Mouse (Mus musculus) heart, postnatal 0 days (tissue): ENCODE data around the gene Aox2. TPM values are rescaled to one million over a fixed set of nuclear protein-coding genes. Genes with fewer than 3 reads are reported as not detected.
A peak's percentile ranks its signal among the peaks of the same experiment; 100 is the strongest.

ENCODE experiments used
- ATAC-seq: fragments of 200-750 bp; cut with Nextera tagmentation; 2 replicates; pipeline ENCODE4 v1.8.0; 2017; ENCODE audit warnings: low read depth, moderate number of reproducible peaks, moderate library complexity; ENCODE audit not compliant: insufficient read depth
- DNase-seq: peaks from one replicate; pipeline ENCODE4 v3.0.0-alpha.2; 2016; ENCODE audit warnings: low spot score
- H3K27ac ChIP-seq: fragments of 300-500 bp; sonication (generic); 2 replicates; pipeline ENCODE4 v1.5.1; 2014; ENCODE audit warnings: low read depth, mild to moderate bottlenecking
- H3K27me3 ChIP-seq: fragments of 300-500 bp; sonication (generic); 2 replicates; pipeline ENCODE4 v1.6.1; 2014; ENCODE audit warnings: low read length, mixed read lengths; ENCODE audit not compliant: control insufficient read depth, insufficient read depth
- H3K36me3 ChIP-seq: fragments of 300-500 bp; sonication (generic); replicated peaks from 2 replicates; pipeline ENCODE4 v1.6.1; 2014; ENCODE audit warnings: low read length, mixed read lengths; ENCODE audit not compliant: control insufficient read depth, insufficient read depth
- H3K4me1 ChIP-seq: fragments of 300-500 bp; sonication (generic); 2 replicates; pipeline ENCODE4 v1.6.1; 2014; ENCODE audit warnings: antibody characterized with exemption; ENCODE audit not compliant: control insufficient read depth, insufficient read depth
- H3K4me2 ChIP-seq: fragments of 300-500 bp; sonication (generic); 2 replicates; pipeline ENCODE4 v1.6.1; 2014; ENCODE audit warnings: low read depth, mild to moderate bottlenecking, low read length, moderate library complexity
- H3K4me3 ChIP-seq: fragments of 300-500 bp; sonication (generic); 2 replicates; pipeline ENCODE4 v1.5.1; 2014; ENCODE audit warnings: low read depth, low read length
- H3K9ac ChIP-seq: fragments of 300-500 bp; sonication (generic); replicated peaks from 2 replicates; pipeline ENCODE4 v1.6.1; 2014; ENCODE audit warnings: low read depth, low read length, mixed read lengths
- H3K9me3 ChIP-seq: fragments of 300-500 bp; sonication (generic); replicated peaks from 2 replicates; pipeline ENCODE4 v1.6.1; 2016; ENCODE audit warnings: low read length; ENCODE audit not compliant: control insufficient read depth
- CTCF ChIP-seq: IDR thresholded peaks from 2 replicates; pipeline ENCODE4 v1.5.1; 2016; ENCODE audit warnings: antibody characterized with exemption, control low read depth, low read depth
- EP300 ChIP-seq: IDR thresholded peaks from 2 replicates; pipeline ENCODE4 v1.6.1; 2016; ENCODE audit warnings: antibody characterized with exemption, low read depth
- WGBS: fragments of 180-500 bp; shearing (Covaris S2); extraction: QIAGEN DNeasy Blood & Tissue Kit; methylation state at CpG from one replicate; pipeline ENCODE4 v1.1.7; 2014; 5-methylcytosine and 5-hydroxymethylcytosine counted together
- polyA plus RNA-seq: library from polyadenylated mRNA; unstranded; fragments of >200 nt; fragmentation: Nextera tagmentation; extraction: Ambion mirVana; gene quantifications from 2 replicates; pipeline ENCODE4 v1.2.1, GENCODE M21; 2015
- total RNA-seq: library from RNA; depleted of rRNA; stranded (reverse); fragments of >200 nt; gene quantifications from 2 replicates; pipeline ENCODE4 v1.2.3, GENCODE M21; 2014; ENCODE audit warnings: low replicate concordance; rRNA removed

Aox2 gene
- total RNA-seq (0.08 TPM in 1 of 2 replicates, not detected in the other), polyA plus RNA-seq (not detected in 2 replicates)

GRCm38 (mm10) chr1:58278026-58278425, at the start of gene Aox2:
Gene Aox2 (plus strand): TSS chr1:58278326.
- no peaks in the 10 kb centered on the region for H3K9me3 ChIP-seq
- ATAC-seq (no peak), DNase-seq (no peak)
- no peak for TF ChIP-seq CTCF
- no peak for TF ChIP-seq EP300
- H3K27ac ChIP-seq, result no peak within 1 kb of the TSS
- H3K4me3 ChIP-seq, result no peak within 1 kb of the TSS
- H3K9ac ChIP-seq, result no peak within 1 kb of the TSS
- WGBS, result 70% methylated on average over 5 of the region's 5 CpGs
- no peaks in the 10 kb centered on the region for H3K27me3 ChIP-seq
- H3K36me3 ChIP-seq, result no peaks in the 10 kb centered on the region
- no peak within 1 kb of the TSS for H3K4me2 ChIP-seq
- no peaks in the 10 kb centered on the region for H3K4me1 ChIP-seq

DNA sequence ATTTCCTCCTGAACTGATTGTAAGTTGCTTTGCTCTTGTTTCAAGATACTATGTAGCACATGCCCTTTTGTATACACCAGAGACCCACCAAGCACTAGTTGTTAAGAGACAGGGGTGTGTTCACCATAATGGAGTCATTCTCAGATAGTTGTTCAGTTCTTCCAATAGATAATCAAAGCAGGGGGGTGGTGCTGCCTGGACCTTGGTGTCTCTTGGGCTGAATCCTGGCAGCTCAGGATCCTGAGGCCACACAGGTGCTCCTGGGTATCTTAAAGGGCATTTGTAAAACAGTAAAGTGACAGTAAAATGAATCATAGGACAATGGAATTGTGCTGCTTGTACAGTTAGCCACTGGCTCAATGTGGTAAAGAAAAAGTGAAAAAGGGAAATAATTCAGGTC, 49.2 kb upstream of the Aox2 start:
- no peak overlapping the region for H3K27ac ChIP-seq
- H3K27me3 ChIP-seq, result no peaks in the 10 kb centered on the region
- H3K4me1 ChIP-seq, result no peaks in the 10 kb centered on the region
- H3K9me3 ChIP-seq, result no peaks in the 10 kb centered on the region
- TF ChIP-seq EP300, result no peak
- TF ChIP-seq CTCF, result no peak
- no peak for DNase-seq
- H3K4me2 ChIP-seq, result no peak overlapping the region
- no peak for ATAC-seq
- H3K4me3 ChIP-seq, result no peak overlapping the region
- no peak overlapping the region for H3K9ac ChIP-seq
- H3K36me3 ChIP-seq, result no peaks in the 10 kb centered on the region

GRCm38 (mm10) chr1:58229774-58230173, 48.4 kb upstream of the Aox2 start:
- Histone ChIP-seq H3K9me3 (no peaks in the 10 kb centered on the region), H3K4me1 (no peaks in the 10 kb centered on the region), H3K4me3 (no peak overlapping the region), H3K27me3 (no peaks in the 10 kb centered on the region), H3K9ac (no peak overlapping the region), H3K36me3 (no peaks in the 10 kb centered on the region), H3K27ac (no peak overlapping the region), H3K4me2 (no peak overlapping the region)
- TF ChIP-seq EP300 (no peak), CTCF (no peak)
- DNase-seq (no peak), ATAC-seq (no peak)
- WGBS, result 84% methylated on average over 4 of the region's 4 CpGs

DNA sequence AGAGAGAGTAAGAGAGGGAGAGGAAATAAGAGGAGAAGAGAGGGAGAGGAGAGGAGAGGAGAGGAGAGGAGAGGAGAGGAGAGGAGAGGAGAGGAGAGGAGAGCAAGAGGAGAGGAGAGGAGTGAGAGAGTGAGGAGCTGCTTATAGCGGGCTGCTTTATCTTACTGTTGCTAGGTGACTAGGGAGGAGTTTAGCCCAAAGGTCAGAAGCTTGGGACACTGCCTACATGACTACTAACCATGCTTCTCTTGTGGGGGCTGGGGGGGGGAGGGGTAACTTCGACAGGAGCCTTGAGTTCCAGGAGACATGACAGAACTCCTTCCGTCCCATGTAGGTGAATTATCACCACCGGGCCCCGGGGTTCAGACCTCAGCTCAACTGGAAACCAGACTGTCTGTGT, 47.6 kb upstream of the Aox2 start:
- Histone ChIP-seq H3K36me3 (no peaks in the 10 kb centered on the region), H3K27me3 (no peaks in the 10 kb centered on the region), H3K27ac (no peak overlapping the region), H3K4me2 (no peak overlapping the region), H3K9me3 (no peaks in the 10 kb centered on the region), H3K4me1 (no peaks in the 10 kb centered on the region), H3K4me3 (no peak overlapping the region), H3K9ac (no peak overlapping the region)
- 40% methylated on average over 5 of the region's 5 CpGs for WGBS
- DNase-seq (no peak), ATAC-seq (no peak)
- TF ChIP-seq CTCF (no peak), EP300 (no peak)

DNA sequence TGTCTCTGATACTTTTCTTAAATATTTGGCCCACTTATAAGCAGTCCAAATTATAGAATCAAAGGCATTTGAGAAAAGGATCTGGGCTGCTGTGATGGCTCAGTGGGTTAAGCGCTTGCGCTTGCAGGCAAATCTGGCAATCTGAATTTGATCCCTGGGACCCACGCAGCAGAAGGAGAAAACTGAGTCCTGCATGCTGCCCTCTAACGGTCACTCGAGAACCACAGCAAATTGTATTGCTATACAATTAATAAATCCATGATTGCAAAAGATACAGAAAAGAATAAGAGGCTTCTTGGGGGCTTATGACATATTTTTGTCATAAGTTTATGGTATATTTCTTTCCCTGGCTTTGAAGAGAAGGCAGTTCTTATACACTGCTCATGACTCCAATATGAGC, 42.7 kb upstream of the Aox2 start:
- Histone ChIP-seq H3K4me1 (no peaks in the 10 kb centered on the region), H3K4me3 (no peak overlapping the region), H3K9ac (no peak overlapping the region), H3K27ac (no peak overlapping the region), H3K4me2 (no peak overlapping the region), H3K27me3 (no peaks in the 10 kb centered on the region), H3K9me3 (no peaks in the 10 kb centered on the region), H3K36me3 (no peaks in the 10 kb centered on the region)
- TF ChIP-seq EP300 (no peak), CTCF (no peak)
- 56% methylated on average over 5 of the region's 5 CpGs for WGBS
- DNase-seq (no peak), ATAC-seq (no peak)

GRCm38 (mm10) chr1:58237527-58238299, 40.4 kb upstream of the Aox2 start:
- Histone ChIP-seq H3K27me3 (no peaks in the 10 kb centered on the region), H3K4me2 (no peak overlapping the region), H3K4me3 (no peak overlapping the region), H3K36me3 (no peaks in the 10 kb centered on the region), H3K9me3 (no peaks in the 10 kb centered on the region), H3K9ac (no peak overlapping the region), H3K4me1 (no peaks in the 10 kb centered on the region), H3K27ac (no peak overlapping the region)
- ATAC-seq, result no peak
- peak; percentile 31 for DNase-seq
- WGBS, result 70% methylated on average over 4 of the region's 4 CpGs
- TF ChIP-seq CTCF (no peak), EP300 (no peak)
